Mouse (Mus musculus) hematopoietic stem cell, adult 5-6 weeks (primary cell): ENCODE measurements around the gene Phb. TPM values are rescaled to one million over a fixed set of nuclear protein-coding genes. Genes with fewer than 3 reads are reported as not detected.
A peak's percentile ranks its signal among the peaks of the same experiment; 100 is the strongest.

ENCODE experiments used
- ATAC-seq, 2 experiments: fragments of 125-278 bp in 1 of 2; replicated peaks in 1 of 2; 2 replicates each; pipeline ENCODE4 v1.8.0; 2016 to 2017; ENCODE audit warnings: inconsistent platforms in 2 of 2, mild to moderate bottlenecking in 2 of 2, moderate number of reproducible peaks in 2 of 2, low read depth in 1 of 2, moderate TSS enrichment in 1 of 2; ENCODE audit not compliant: low FRiP score in 2 of 2, poor library complexity in 2 of 2, severe bottlenecking in 2 of 2, insufficient read depth in 1 of 2, low TSS enrichment in 1 of 2
- total RNA-seq: library from RNA; stranded (forward); fragments of 172-1452, 232-1000 nt; gene quantifications from 2 replicates; pipeline ENCODE4 v1.2.3, GENCODE M21; 2017

Gene Phb
- total RNA-seq, 1 experiment from 2014 or later, result 76.0 TPM

GRCm38 (mm10) chr11:95698541-95698940, 31.8 kb downstream of the Phb start:
- ATAC-seq, result no peak

GRCm38 (mm10) chr11:95700778-95701739, 34.3 kb downstream of the Phb start:
- ATAC-seq, result no peak

GRCm38 (mm10) chr11:95704032-95704969, 37.5 kb downstream of the Phb start:
- ATAC-seq, result peak in 1 of 2 experiments; percentile 32; a peak in 1 of 4 replicates

- ATAC-seq, result no peak
These were observed 38.2 kb downstream of the Phb start for GRCm38 (mm10) chr11:95704970-95705330.

GRCm38 (mm10) chr11:95709534-95710040, 42.8 kb downstream of the Phb start:
- ATAC-seq, result no peak

- ATAC-seq, result no peak
These were observed 43.7 kb downstream of the Phb start for GRCm38 (mm10) chr11:95710478-95710877.

GRCm38 (mm10) chr11:95712085-95712562, 45.4 kb downstream of the Phb start:
- peak; percentile 61 to 67; a peak in 3 of 4 replicates for ATAC-seq

- ATAC-seq, result peak; percentile 77 to 86
These were observed 45.9 kb downstream of the Phb start, which contains the start of gene Zfp652 for GRCm38 (mm10) chr11:95712563-95713224. Gene Zfp652 (plus strand): TSS chr11:95712673.

- ATAC-seq, result peak in 1 of 2 experiments; percentile 37; a peak in 3 of 4 replicates
These were observed 46.6 kb downstream of the Phb start for GRCm38 (mm10) chr11:95713225-95713810.

GRCm38 (mm10) chr11:95713811-95714241, 47.1 kb downstream of the Phb start:
- peak in 1 of 2 experiments; percentile 9; a peak in 1 of 4 replicates for ATAC-seq

- no peak for ATAC-seq
These were observed 47.7 kb downstream of the Phb start for GRCm38 (mm10) chr11:95714411-95714810.

GRCm38 (mm10) chr11:95716136-95716535, 49.4 kb downstream of the Phb start:
- ATAC-seq, result no peak

- ATAC-seq, result no peak
These were observed 52.6 kb downstream of the Phb start for GRCm38 (mm10) chr11:95719356-95719755.

- ATAC-seq, result no peak
These were observed 56.5 kb downstream of the Phb start, which contains the start of gene B130006D01Rik for GRCm38 (mm10) chr11:95723287-95723686. Gene B130006D01Rik (plus strand): TSS chr11:95723587.

GRCm38 (mm10) chr11:95724466-95724865, 57.7 kb downstream of the Phb start:
- ATAC-seq, result no peak

GRCm38 (mm10) chr11:95726156-95726555, 59.4 kb downstream of the Phb start:
- ATAC-seq, result no peak
